Mouse (Mus musculus) C2C12 (cell line): ENCODE measurements around the gene H2afy. TPM values are rescaled to one million over a fixed set of nuclear protein-coding genes. Genes with fewer than 3 reads are reported as not detected.

ENCODE experiments used
- H3K27me3 ChIP-seq: one replicate; pipeline ENCODE4 v1.6.1; 2011; ENCODE audit not compliant: control insufficient read depth, insufficient read depth, insufficient read length
- H3K36me3 ChIP-seq: one replicate; pipeline ENCODE4 v1.6.1; 2011; ENCODE audit not compliant: control insufficient read depth, insufficient read depth
- H3K4me3 ChIP-seq: one replicate; pipeline ENCODE4 v1.5.1; 2011; ENCODE audit warnings: mild to moderate bottlenecking, control low read depth; ENCODE audit not compliant: poor library complexity, insufficient read depth, severe bottlenecking
- H3K79me2 ChIP-seq: one replicate; pipeline ENCODE4 v1.6.1; 2011; ENCODE audit not compliant: control insufficient read depth, insufficient read depth
- H3K79me3 ChIP-seq: one replicate; pipeline ENCODE4 v1.6.1; 2011; ENCODE audit warnings: low read depth, control low read depth
- H3ac ChIP-seq: one replicate; pipeline ENCODE3; 2011; ENCODE audit warnings: low read depth; ENCODE audit not compliant: control insufficient read depth, insufficient read length
- CEBPB ChIP-seq: IDR thresholded peaks from one replicate; pipeline ENCODE4 v1.6.1; 2011; ENCODE audit warnings: low read depth, mild to moderate bottlenecking, control low read depth, moderate library complexity
- CTCF ChIP-seq: IDR thresholded peaks from one replicate; pipeline ENCODE4 v1.5.1; 2011; ENCODE audit not compliant: control insufficient read depth, insufficient read depth, insufficient read length
- FOSL1 ChIP-seq: IDR thresholded peaks from one replicate; pipeline ENCODE4 v1.8.0; 2011; ENCODE audit warnings: mild to moderate bottlenecking, low read length; ENCODE audit not compliant: poor library complexity, insufficient read depth, severe bottlenecking
- MAX ChIP-seq: IDR thresholded peaks from one replicate; pipeline ENCODE4 v1.6.1; 2011; ENCODE audit warnings: mild to moderate bottlenecking, control low read depth
- MYOD1 ChIP-seq: IDR thresholded peaks from one replicate; pipeline ENCODE4 v1.6.1; 2011; ENCODE audit warnings: low read depth; ENCODE audit not compliant: control insufficient read depth, insufficient read length
- MYOG ChIP-seq: IDR thresholded peaks from one replicate; pipeline ENCODE4 v1.6.1; 2011; ENCODE audit not compliant: control insufficient read depth, insufficient read length; ENCODE audit errors: extremely low read depth
- USF1 ChIP-seq: IDR thresholded peaks from one replicate; pipeline ENCODE4 v1.6.1; 2011; ENCODE audit warnings: low read depth, mild to moderate bottlenecking, control low read depth, moderate library complexity
- polyA plus RNA-seq: library from polyadenylated mRNA; unstranded; fragments of >200 nt; fragmentation: generic; extraction: Trizol; gene quantifications from one replicate; pipeline ENCODE4 v1.2.1, GENCODE M21; 2012; ENCODE audit warnings: missing spikeins

H2afy gene
- polyA plus RNA-seq, 1 experiment: 94.5 TPM

GRCm38 (mm10) chr13:56163751-56164150, 27.6 kb upstream of the H2afy start:
- no peak overlapping the region for H3K4me3 ChIP-seq
- H3K79me2 ChIP-seq: no peaks in the 10 kb centered on the region
- no peaks in the 10 kb centered on the region for H3K79me3 ChIP-seq
- H3K36me3 ChIP-seq: no peaks in the 10 kb centered on the region
- peaks cover 45% of the 10 kb centered on the region for H3K27me3 ChIP-seq
- H3ac ChIP-seq: no peak overlapping the region
- no peak for TF ChIP-seq MAX
- TF ChIP-seq CEBPB: no peak
- TF ChIP-seq CTCF: no peak
- no peak for TF ChIP-seq MYOG
- no peak for TF ChIP-seq USF1
- no peak for TF ChIP-seq MYOD1
- TF ChIP-seq FOSL1: no peak

DNA sequence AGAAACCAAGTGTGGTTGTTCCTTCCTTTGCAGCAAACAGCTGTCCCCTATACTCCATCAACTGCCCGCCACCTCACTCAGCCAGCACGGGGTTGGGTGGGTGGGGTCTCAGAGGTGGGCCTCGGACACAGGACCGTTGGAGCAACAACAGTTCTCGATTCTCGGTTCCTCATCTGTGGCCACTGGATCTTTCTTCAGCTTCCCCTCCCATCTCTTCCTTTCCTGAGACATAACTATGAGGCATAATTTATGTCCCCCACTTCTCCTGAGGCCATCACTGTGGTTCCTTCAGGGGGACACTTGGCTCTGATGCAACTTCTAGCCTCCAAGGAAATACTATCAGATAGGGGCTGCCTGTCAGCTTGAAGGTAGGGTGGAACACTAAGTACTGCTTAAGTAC, 26.7 kb upstream of the H2afy start:
- Histone ChIP-seq H3K79me2 (no peaks in the 10 kb centered on the region), H3K36me3 (no peaks in the 10 kb centered on the region), H3K27me3 (peaks cover 42% of the 10 kb centered on the region), H3ac (no peak overlapping the region), H3K4me3 (no peak overlapping the region), H3K79me3 (no peaks in the 10 kb centered on the region)
- TF ChIP-seq CTCF: no peak
- no peak for TF ChIP-seq CEBPB

- Histone ChIP-seq H3K79me2 (no peaks in the 10 kb centered on the region), H3K36me3 (no peaks in the 10 kb centered on the region), H3ac (no peak overlapping the region), H3K79me3 (no peaks in the 10 kb centered on the region), H3K27me3 (peaks cover 46% of the 10 kb centered on the region), H3K4me3 (no peak overlapping the region)
- TF ChIP-seq MYOD1 (no peak), CEBPB (no peak), USF1 (no peak), MAX (no peak), MYOG (no peak), CTCF (no peak), FOSL1 (no peak)
These were observed 23.6 kb upstream of the H2afy start for GRCm38 (mm10) chr13:56159614-56160363.

DNA sequence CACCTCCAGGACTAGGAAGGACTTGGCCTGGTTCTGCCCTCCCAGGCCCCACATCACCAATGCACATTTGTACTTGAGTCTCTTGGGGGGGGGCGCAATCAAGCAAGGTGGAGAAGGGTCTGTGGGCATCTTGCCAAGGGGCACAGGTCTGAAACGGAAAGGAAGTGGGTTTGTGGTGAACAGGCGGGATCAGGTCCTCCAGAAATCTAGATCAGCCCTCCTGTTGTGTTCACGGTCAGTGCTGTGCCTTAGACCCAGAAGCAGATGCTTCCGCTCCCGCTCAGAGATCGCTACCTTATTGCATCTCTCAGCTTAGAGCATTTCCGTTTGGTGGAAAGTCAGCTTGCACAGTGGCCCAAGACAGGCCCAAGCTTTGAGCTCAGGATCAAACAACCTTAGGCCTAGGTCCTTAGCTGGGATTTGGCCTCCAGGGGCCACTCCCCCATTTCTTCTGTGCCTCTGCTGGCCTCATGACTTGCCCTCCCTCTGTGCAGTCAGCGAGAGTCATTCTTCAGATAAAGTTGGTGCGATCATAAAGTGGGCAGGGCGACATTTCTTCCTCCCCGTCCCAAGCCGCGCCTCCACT, 22.9 kb upstream of the H2afy start:
- no peak for TF ChIP-seq MYOG
- TF ChIP-seq FOSL1: no peak
- no peak for TF ChIP-seq CTCF
- no peak for TF ChIP-seq MAX
- TF ChIP-seq USF1: no peak
- no peak for TF ChIP-seq MYOD1
- no peak for TF ChIP-seq CEBPB
- H3K27me3 ChIP-seq: peaks cover 40% of the 10 kb centered on the region
- H3ac ChIP-seq: no peak overlapping the region
- no peak overlapping the region for H3K4me3 ChIP-seq
- no peaks in the 10 kb centered on the region for H3K79me3 ChIP-seq
- H3K79me2 ChIP-seq: no peaks in the 10 kb centered on the region
- H3K36me3 ChIP-seq: no peaks in the 10 kb centered on the region

- no peaks in the 10 kb centered on the region for H3K79me2 ChIP-seq
- H3K36me3 ChIP-seq: no peaks in the 10 kb centered on the region
- H3K79me3 ChIP-seq: no peaks in the 10 kb centered on the region
- H3K27me3 ChIP-seq: peaks cover 16% of the 10 kb centered on the region
- H3K4me3 ChIP-seq: no peak overlapping the region
- no peak for TF ChIP-seq CEBPB
- no peak for TF ChIP-seq USF1
- no peak for TF ChIP-seq MYOD1
- no peak for TF ChIP-seq FOSL1
- no peak for TF ChIP-seq MYOG
- TF ChIP-seq MAX: no peak
- TF ChIP-seq CTCF: no peak
- no peak overlapping the region for H3ac ChIP-seq
These were observed 19.5 kb upstream of the H2afy start for GRCm38 (mm10) chr13:56155671-56156070.
